Mouse (Mus musculus) A20 (cell line): ENCODE measurements at regions not wholly inside any gene's neighbourhood (a gene's known extent, or its start where the extent isn't known, plus 50 kb on each side); places are given as distances from the start of the nearest gene placed in this dataset.

Experiments used
- DNase-seq: peaks from one replicate; pipeline ENCODE4 v3.0.0-alpha.2; 2011; ENCODE audit warnings: low read depth, low spot score

- DNase-seq = no peak
These were observed 54.5 kb downstream of the Gm10260 start for GRCm38 (mm10) chr13:97705926-97706325.

- DNase-seq = no peak
These were observed 55.9 kb downstream of the Gm10260 start for GRCm38 (mm10) chr13:97704541-97704940.

GRCm38 (mm10) chr13:97698967-97699366 lies 61.5 kb downstream of the Gm10260 start:
- peak; percentile 12 for DNase-seq

- no peak for DNase-seq
These were observed 62.1 kb downstream of the Gm10260 start for GRCm38 (mm10) chr13:97698317-97698716.

GRCm38 (mm10) chr13:97697262-97697661 lies 63.2 kb downstream of the Gm10260 start:
- DNase-seq = no peak

GRCm38 (mm10) chr13:97695022-97695421 lies 65.4 kb downstream of the Gm10260 start:
- no peak for DNase-seq

- DNase-seq = no peak
These were observed 66.0 kb downstream of the Gm10260 start for GRCm38 (mm10) chr13:97694356-97694990.

- no peak for DNase-seq
These were observed 72.0 kb downstream of the Gm10260 start for GRCm38 (mm10) chr13:97688310-97688886.

- no peak for DNase-seq
These were observed 76.6 kb downstream of the Gm10260 start for GRCm38 (mm10) chr13:97683836-97684235.

GRCm38 (mm10) chr13:97681228-97681987 lies 79.0 kb downstream of the Gm10260 start:
- DNase-seq = no peak

- no peak for DNase-seq
These were observed 80.0 kb downstream of the Gm10260 start for GRCm38 (mm10) chr13:97680283-97680896.

- no peak for DNase-seq
These were observed 81.4 kb downstream of the Gm10260 start for GRCm38 (mm10) chr13:97678991-97679390.

GRCm38 (mm10) chr13:97676536-97677048 lies 83.8 kb downstream of the Gm10260 start:
- no peak for DNase-seq

- peak; percentile 5 for DNase-seq
These were observed 87.3 kb downstream of the Gm10260 start for GRCm38 (mm10) chr13:97673107-97673506.

- DNase-seq = no peak
These were observed 88.3 kb downstream of the Gm10260 start for GRCm38 (mm10) chr13:97672038-97672675.

GRCm38 (mm10) chr13:97669366-97669765 lies 91.1 kb downstream of the Gm10260 start:
- no peak for DNase-seq

- no peak for DNase-seq
These were observed 91.5 kb downstream of the Gm10260 start for GRCm38 (mm10) chr13:97668910-97669309.

GRCm38 (mm10) chr13:97667313-97667712 lies 93.1 kb downstream of the Gm10260 start:
- no peak for DNase-seq

GRCm38 (mm10) chr13:97666761-97667160 lies 93.7 kb downstream of the Gm10260 start:
- DNase-seq = no peak

- no peak for DNase-seq
These were observed 95.2 kb downstream of the Gm10260 start for GRCm38 (mm10) chr13:97665226-97665625.

GRCm38 (mm10) chr13:97662741-97663140 lies 97.7 kb downstream of the Gm10260 start:
- DNase-seq = no peak

- DNase-seq = no peak
These were observed 103.8 kb downstream of the Gm10260 start for GRCm38 (mm10) chr13:97656618-97657017.
